Mouse (Mus musculus): ENCODE data around the gene Zfp704.

- TF ChIP-seq CTCF (IDR thresholded peaks at IDR 0.05; ENCODE audit: control insufficient read depth, insufficient read depth, insufficient read length) (no peak), CEBPB (IDR thresholded peaks at IDR 0.05; ENCODE audit: low read depth) (no peak), MYOG (IDR thresholded peaks at IDR 0.05; ENCODE audit: control insufficient read depth, extremely low read depth, insufficient read length) (no peak), USF1 (IDR thresholded peaks at IDR 0.05; ENCODE audit: low read depth) (no peak), FOSL1 (IDR thresholded peaks at IDR 0.05; ENCODE audit: insufficient read depth, low read length, poor library complexity, severe bottlenecking) (no peak), MAX (IDR thresholded peaks at IDR 0.05) (no peak)
Observed at GRCm38 (mm10) chr3:9520051-9520727, 89.7 kb downstream of the Zfp704 start.

Data from C2C12 (cell line).